Mouse (Mus musculus) limb, embryonic 15.5 days (tissue): ENCODE data around the gene Nsl1. TPM values are rescaled to one million over a fixed set of nuclear protein-coding genes. Genes with fewer than 3 reads are reported as not detected.
"Not testable (repeated sequence)": the region's sequence is repeated elsewhere in the genome, so short reads cannot be mapped to it uniquely, and the experiment has no call there.

Experiments used
- ATAC-seq: fragments of 200-750 bp; cut with Nextera tagmentation; 2 replicates; pipeline ENCODE4 v1.8.0; 2017; ENCODE audit warnings: low read depth, moderate TSS enrichment; ENCODE audit not compliant: insufficient number of reproducible peaks, low FRiP score, low TSS enrichment
- H3K27ac ChIP-seq: fragments of 300-500 bp; sonication (generic); 2 replicates; pipeline ENCODE4 v1.5.1; 2015; ENCODE audit warnings: moderate library complexity, mild to moderate bottlenecking, inconsistent platforms
- H3K27me3 ChIP-seq: fragments of 300-500 bp; sonication (generic); 2 replicates; pipeline ENCODE4 v1.6.1; 2015; ENCODE audit warnings: inconsistent platforms
- H3K36me3 ChIP-seq: fragments of 300-500 bp; sonication (generic); 2 replicates; pipeline ENCODE4 v1.6.1; 2015; ENCODE audit warnings: inconsistent platforms
- H3K4me1 ChIP-seq: fragments of 300-500 bp; sonication (generic); 2 replicates; pipeline ENCODE4 v1.6.1; 2015; ENCODE audit warnings: inconsistent platforms
- H3K4me2 ChIP-seq: fragments of 300-500 bp; sonication (generic); 2 replicates; pipeline ENCODE4 v1.6.1; 2015; ENCODE audit warnings: mild to moderate bottlenecking, inconsistent platforms
- H3K4me3 ChIP-seq: fragments of 300-500 bp; sonication (generic); 2 replicates; pipeline ENCODE4 v1.5.1; 2015; ENCODE audit warnings: mild to moderate bottlenecking, inconsistent platforms
- H3K9ac ChIP-seq: fragments of 300-500 bp; sonication (generic); 2 replicates; pipeline ENCODE4 v1.6.1; 2015; ENCODE audit warnings: inconsistent platforms
- H3K9me3 ChIP-seq: fragments of 300-500 bp; sonication (generic); 2 replicates; pipeline ENCODE4 v1.6.1; 2016; ENCODE audit warnings: inconsistent platforms
- WGBS: fragments of 180-500 bp; shearing (Covaris S2); methylation state at CpG from one replicate; pipeline ENCODE4 v1.1.7; 2015; 5-methylcytosine and 5-hydroxymethylcytosine counted together
- polyA plus RNA-seq: library from polyadenylated mRNA; unstranded; fragments of >200 nt; fragmentation: Nextera tagmentation; extraction: Ambion mirVana; gene quantifications from 2 replicates; pipeline ENCODE4 v1.2.1, GENCODE M21; 2015

Gene Nsl1
- polyA plus RNA-seq, 1 experiment from 2014 or later: 19.4 TPM

GRCm38 (mm10) chr1:191030922-191031425 is 31.8 kb upstream of the Nsl1 start:
- H3K9ac ChIP-seq, H3K4me1 ChIP-seq, H3K36me3 ChIP-seq, H3K9me3 ChIP-seq, H3K4me2 ChIP-seq, H3K27ac ChIP-seq, H3K4me3 ChIP-seq, ATAC-seq, H3K27me3 ChIP-seq: not testable (repeated sequence)
- 71% methylated on average over 6 of the region's 6 CpGs for WGBS

DNA sequence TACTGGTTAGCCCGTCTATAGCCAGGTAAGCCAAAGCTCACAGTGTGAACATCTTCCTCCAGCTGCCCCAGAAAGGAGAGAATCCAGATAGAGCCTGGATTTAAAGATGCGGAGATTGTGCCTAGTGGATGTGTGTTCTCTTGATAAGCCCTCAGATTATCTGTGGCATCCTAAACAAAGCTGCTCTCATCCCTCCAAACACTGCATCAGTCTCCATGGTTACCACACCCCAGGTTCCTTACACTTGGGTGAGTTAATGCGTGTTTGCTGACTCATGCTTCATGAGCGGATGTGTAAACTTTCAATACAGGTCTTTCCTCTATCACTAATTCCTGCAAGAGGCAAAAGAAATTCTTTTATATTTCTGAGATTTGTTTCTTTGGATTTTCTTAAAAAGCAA is 27.2 kb upstream of the Nsl1 start:
- H3K27ac ChIP-seq: no peak overlapping the region
- 46% methylated on average over 4 of the region's 4 CpGs for WGBS
- no peak overlapping the region for H3K4me2 ChIP-seq
- H3K27me3 ChIP-seq: no peaks in the 10 kb centered on the region
- H3K9ac ChIP-seq: no peak overlapping the region
- no peaks in the 10 kb centered on the region for H3K4me1 ChIP-seq
- H3K36me3 ChIP-seq: no peaks in the 10 kb centered on the region
- no peak for ATAC-seq
- no peak overlapping the region for H3K4me3 ChIP-seq
- no peaks in the 10 kb centered on the region for H3K9me3 ChIP-seq

DNA sequence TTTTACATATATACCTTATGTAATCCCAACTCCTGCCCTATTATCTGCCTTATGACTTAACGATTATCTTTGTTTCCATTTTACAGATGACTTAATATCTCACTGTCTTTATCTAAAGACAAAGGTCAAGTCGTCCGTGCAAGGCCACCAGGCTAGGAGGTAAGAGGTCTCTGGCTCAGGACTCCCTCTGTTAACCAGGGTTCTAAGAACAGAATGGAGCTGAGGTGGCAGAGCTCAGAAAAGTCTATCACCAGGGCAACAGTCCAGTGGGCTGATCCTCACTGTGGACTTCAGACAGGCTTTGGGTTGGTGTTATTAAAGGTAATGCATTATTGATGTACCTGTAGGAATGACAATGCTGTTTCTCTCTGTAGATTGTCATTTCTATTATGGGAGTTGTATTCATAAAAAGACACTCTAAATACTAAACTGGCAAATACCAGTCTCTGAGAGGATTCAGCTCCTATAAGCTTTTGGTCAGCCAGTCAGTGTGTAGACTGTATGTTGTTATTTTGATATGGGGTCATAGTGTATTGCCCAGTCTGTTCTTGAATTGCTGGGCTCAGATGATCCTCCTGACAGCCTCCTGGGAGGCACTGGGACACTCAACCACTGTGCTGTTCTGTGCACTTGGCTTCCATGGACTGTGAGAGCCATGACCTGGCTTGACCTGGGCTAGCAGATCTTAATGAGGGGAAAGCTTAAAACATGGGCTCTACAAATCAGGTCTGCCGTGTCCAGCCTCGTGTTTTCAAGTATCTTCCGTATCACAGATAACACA is 26.1 kb upstream of the Nsl1 start, which contains the start of gene Spata45:
Gene Spata45, plus strand, starts transcription at position 86 of the 781 bp plus-strand sequence.
- 78% methylated on average over 6 of the region's 6 CpGs for WGBS
- Histone ChIP-seq H3K4me1 (no peaks in the 10 kb centered on the region), H3K4me3 (no peak within 1 kb of the TSS), H3K36me3 (no peaks in the 10 kb centered on the region), H3K27me3 (no peaks in the 10 kb centered on the region), H3K4me2 (no peak within 1 kb of the TSS), H3K27ac (no peak within 1 kb of the TSS), H3K9me3 (no peaks in the 10 kb centered on the region), H3K9ac (no peak within 1 kb of the TSS)
- no peak for ATAC-seq

DNA sequence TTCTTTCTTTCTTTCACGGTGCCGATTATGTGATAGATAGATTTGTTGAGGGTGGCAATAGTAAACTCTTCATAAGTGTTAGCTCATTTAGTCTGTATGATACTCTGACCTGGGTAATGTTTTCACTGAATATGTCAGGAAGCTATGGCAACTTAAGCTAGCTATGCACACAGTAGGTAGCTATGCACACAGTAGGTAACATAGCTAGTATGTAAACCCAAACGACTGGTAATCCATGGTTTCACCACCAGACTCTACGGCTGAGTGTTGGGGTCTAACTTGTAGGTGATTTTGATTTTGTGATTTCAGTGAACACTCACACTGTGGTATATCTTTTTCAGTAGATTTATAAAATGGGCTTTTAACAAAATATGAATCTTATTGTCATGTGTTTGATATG is 24.8 kb upstream of the Nsl1 start:
- Histone ChIP-seq H3K4me1 (no peaks in the 10 kb centered on the region), H3K27ac (no peak overlapping the region), H3K4me2 (no peak overlapping the region), H3K9ac (no peak overlapping the region), H3K4me3 (no peak overlapping the region), H3K27me3 (no peaks in the 10 kb centered on the region), H3K9me3 (no peaks in the 10 kb centered on the region), H3K36me3 (no peaks in the 10 kb centered on the region)
- no peak for ATAC-seq
- 88% methylated on average over 4 of the region's 4 CpGs for WGBS

GRCm38 (mm10) chr1:191041352-191041751 is 21.5 kb upstream of the Nsl1 start:
- no peak overlapping the region for H3K4me3 ChIP-seq
- no peak overlapping the region for H3K9ac ChIP-seq
- H3K36me3 ChIP-seq: no peaks in the 10 kb centered on the region
- ATAC-seq: no peak
- H3K9me3 ChIP-seq: no peaks in the 10 kb centered on the region
- no peaks in the 10 kb centered on the region for H3K27me3 ChIP-seq
- no peak overlapping the region for H3K27ac ChIP-seq
- H3K4me1 ChIP-seq: no peaks in the 10 kb centered on the region
- no peak overlapping the region for H3K4me2 ChIP-seq

- ATAC-seq: no peak
- H3K4me3 ChIP-seq: no peak overlapping the region
- no peaks in the 10 kb centered on the region for H3K4me1 ChIP-seq
- no peaks in the 10 kb centered on the region for H3K27me3 ChIP-seq
- no peaks in the 10 kb centered on the region for H3K9me3 ChIP-seq
- H3K9ac ChIP-seq: no peak overlapping the region
- no peak overlapping the region for H3K27ac ChIP-seq
- 80% methylated on average over 5 of the region's 5 CpGs for WGBS
- no peaks in the 10 kb centered on the region for H3K36me3 ChIP-seq
- no peak overlapping the region for H3K4me2 ChIP-seq
Observed at GRCm38 (mm10) chr1:191042106-191042505, 20.7 kb upstream of the Nsl1 start.

DNA sequence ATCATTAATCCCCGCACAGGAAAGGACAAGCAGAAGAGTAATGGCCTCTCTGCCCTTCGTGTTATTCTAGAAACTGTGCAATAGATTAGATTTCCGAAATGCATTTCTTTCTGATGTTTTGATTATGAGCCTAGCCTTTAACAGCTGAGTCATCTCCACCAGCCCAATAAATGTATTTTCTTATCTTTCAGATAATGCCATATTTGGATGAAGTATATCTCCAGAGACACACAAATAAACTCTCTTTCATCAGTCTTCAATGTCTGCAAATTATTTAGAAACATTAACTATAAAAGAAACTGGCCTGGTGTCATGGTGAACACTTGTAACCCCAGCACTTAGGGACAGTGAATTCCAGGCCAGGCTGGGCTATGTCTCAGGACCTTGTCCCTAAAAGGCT is 20.1 kb upstream of the Nsl1 start:
- Histone ChIP-seq H3K4me1 (no peaks in the 10 kb centered on the region), H3K4me3 (no peak overlapping the region), H3K27me3 (no peaks in the 10 kb centered on the region), H3K9ac (no peak overlapping the region), H3K36me3 (no peaks in the 10 kb centered on the region), H3K27ac (no peak overlapping the region), H3K9me3 (no peaks in the 10 kb centered on the region), H3K4me2 (no peak overlapping the region)
- no peak for ATAC-seq
- 73% methylated on average over 3 of the region's 3 CpGs for WGBS

DNA sequence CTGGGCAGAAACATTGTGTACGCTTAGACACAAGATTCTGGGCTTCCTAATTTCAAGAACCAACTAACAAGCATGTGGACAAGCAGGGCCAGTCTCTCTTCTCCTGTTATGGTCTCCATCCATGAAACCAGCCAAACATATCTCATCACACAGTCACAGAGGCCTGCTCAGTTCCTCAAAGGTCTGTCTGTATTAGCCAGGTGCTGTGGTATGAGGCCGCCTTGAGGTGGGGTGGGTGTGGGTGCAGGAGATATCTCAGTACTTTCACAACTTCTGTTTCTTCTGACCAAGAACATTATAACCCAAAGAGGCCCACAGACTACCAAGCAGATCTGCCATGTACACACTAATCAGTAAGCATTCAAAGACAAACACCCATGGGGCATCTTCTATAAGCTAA is 17.5 kb upstream of the Nsl1 start:
- WGBS: 90% methylated on average over 2 of the region's 2 CpGs
- Histone ChIP-seq H3K4me1 (no peaks in the 10 kb centered on the region), H3K4me2 (no peak overlapping the region), H3K9me3 (no peaks in the 10 kb centered on the region), H3K27me3 (no peaks in the 10 kb centered on the region), H3K27ac (no peak overlapping the region), H3K4me3 (no peak overlapping the region), H3K36me3 (no peaks in the 10 kb centered on the region), H3K9ac (no peak overlapping the region)
- no peak for ATAC-seq

- no peaks in the 10 kb centered on the region for H3K4me1 ChIP-seq
- ATAC-seq: no peak
- no peak overlapping the region for H3K4me2 ChIP-seq
- H3K36me3 ChIP-seq: no peaks in the 10 kb centered on the region
- 76% methylated on average over 7 of the region's 7 CpGs for WGBS
- no peak overlapping the region for H3K9ac ChIP-seq
- no peaks in the 10 kb centered on the region for H3K27me3 ChIP-seq
- H3K4me3 ChIP-seq: no peak overlapping the region
- no peaks in the 10 kb centered on the region for H3K9me3 ChIP-seq
- no peak overlapping the region for H3K27ac ChIP-seq
Observed at GRCm38 (mm10) chr1:191046231-191046824, 16.5 kb upstream of the Nsl1 start.

DNA sequence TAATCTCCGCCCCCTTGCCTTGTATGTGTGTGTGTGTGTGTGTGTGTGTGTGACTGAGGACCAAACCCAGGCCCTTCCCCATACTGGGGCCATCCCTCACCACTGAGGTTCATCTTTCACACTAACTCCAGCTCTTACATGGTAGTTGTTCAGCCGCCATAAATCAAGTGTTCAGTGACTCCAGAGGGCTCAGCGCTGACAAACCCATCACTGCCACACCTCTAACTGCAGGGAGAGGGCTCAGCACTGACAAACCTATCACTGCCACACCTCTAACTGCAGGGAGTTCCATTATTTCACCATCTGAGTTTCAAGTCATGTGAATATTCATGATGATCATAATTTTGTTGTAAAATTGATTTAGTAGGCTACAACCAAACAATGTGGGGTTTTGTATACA is 9.3 kb upstream of the Nsl1 start:
- WGBS: 71% methylated on average over 3 of the region's 3 CpGs
- no peak overlapping the region for H3K4me2 ChIP-seq
- 0 out of 2 replicates have a peak, but pooled peaks cover 3% of the 10 kb centered on the region for H3K36me3 ChIP-seq
- no peaks in the 10 kb centered on the region for H3K9me3 ChIP-seq
- H3K9ac ChIP-seq: no peak overlapping the region
- no peak for ATAC-seq
- H3K27me3 ChIP-seq: no peaks in the 10 kb centered on the region
- no peak overlapping the region for H3K4me3 ChIP-seq
- no peaks in the 10 kb centered on the region for H3K4me1 ChIP-seq
- no peak overlapping the region for H3K27ac ChIP-seq

DNA sequence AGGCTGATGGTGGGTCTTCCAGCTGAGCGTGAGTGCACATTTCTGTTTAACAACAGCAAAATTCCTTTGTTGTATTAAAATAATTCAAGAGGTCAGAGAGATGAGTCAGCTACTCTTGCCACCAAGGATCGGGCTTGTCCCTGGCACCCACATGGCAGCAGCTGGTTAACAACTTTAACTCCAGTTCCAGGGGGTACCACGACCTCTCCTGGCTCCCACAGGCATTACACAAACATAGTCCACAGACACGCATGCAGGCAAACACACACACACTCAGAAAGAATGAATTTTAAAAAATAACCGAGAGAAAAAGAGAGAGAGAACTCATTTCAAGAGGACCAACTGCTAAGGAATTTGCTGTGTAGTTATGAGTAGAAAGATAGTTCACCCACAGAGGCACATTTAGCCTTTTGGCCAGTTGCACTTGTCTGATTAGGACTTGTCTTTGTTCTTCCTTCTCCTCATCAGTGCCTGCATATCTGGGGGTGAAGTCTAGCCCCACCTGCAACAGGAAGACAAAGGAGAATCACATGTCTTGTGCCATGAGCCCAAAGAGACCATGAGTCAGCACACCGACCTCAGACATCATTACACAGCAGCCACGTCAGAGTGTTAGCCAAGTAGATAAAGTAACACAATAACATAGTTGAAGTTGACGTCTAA is 7.8 kb upstream of the Nsl1 start:
- H3K9ac ChIP-seq: no peak overlapping the region
- H3K36me3 ChIP-seq: 0 out of 2 replicates have a peak, but pooled peaks cover 3% of the 10 kb centered on the region
- no peak overlapping the region for H3K27ac ChIP-seq
- H3K4me1 ChIP-seq: no peaks in the 10 kb centered on the region
- no peak overlapping the region for H3K4me3 ChIP-seq
- no peaks in the 10 kb centered on the region for H3K27me3 ChIP-seq
- no peaks in the 10 kb centered on the region for H3K9me3 ChIP-seq
- H3K4me2 ChIP-seq: no peak overlapping the region
- WGBS: 73% methylated on average over 8 of the region's 8 CpGs
- ATAC-seq: no peak

DNA sequence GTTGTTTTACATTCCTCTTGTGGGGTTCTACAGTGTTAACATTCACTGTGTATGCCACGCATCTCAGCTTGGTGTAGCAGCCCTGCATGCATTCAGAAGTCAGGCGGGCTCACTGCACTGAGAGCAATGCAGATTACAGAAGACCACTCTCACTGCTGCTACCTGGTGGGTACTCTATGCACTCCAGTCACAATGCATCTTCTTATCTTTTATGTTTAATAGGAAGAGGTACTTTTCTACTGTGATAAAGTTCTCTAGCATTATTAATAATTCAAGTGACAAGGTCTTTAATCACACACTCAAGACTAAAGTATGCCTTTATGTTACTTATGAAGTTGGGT is 7.3 kb upstream of the Nsl1 start:
- H3K27me3 ChIP-seq: no peaks in the 10 kb centered on the region
- no peaks in the 10 kb centered on the region for H3K9me3 ChIP-seq
- 0 out of 2 replicates have a peak, but pooled peaks cover 3% of the 10 kb centered on the region for H3K36me3 ChIP-seq
- H3K4me1 ChIP-seq: no peaks in the 10 kb centered on the region
- no peak overlapping the region for H3K9ac ChIP-seq
- no peak overlapping the region for H3K4me3 ChIP-seq
- no peak for ATAC-seq
- no peak overlapping the region for H3K4me2 ChIP-seq
- WGBS: 72% methylated on average over 2 of the region's 2 CpGs
- H3K27ac ChIP-seq: no peak overlapping the region
